Mouse (Mus musculus) heart, adult 2 months (tissue): ENCODE measurements around the gene Csnk1d.

Experiments used
- CTCF ChIP-seq: fragments of 200-600 bp; IDR thresholded peaks from 2 replicates; pipeline ENCODE4 v1.8.1; 2022; ENCODE audit warnings: antibody characterized with exemption, mild to moderate bottlenecking, moderate library complexity
- EP300 ChIP-seq: fragments of 200-500 bp; IDR thresholded peaks from 2 replicates; pipeline ENCODE4 v1.6.1; 2011; ENCODE audit warnings: low read depth, low read length, control low read depth; ENCODE audit not compliant: insufficient read depth

DNA sequence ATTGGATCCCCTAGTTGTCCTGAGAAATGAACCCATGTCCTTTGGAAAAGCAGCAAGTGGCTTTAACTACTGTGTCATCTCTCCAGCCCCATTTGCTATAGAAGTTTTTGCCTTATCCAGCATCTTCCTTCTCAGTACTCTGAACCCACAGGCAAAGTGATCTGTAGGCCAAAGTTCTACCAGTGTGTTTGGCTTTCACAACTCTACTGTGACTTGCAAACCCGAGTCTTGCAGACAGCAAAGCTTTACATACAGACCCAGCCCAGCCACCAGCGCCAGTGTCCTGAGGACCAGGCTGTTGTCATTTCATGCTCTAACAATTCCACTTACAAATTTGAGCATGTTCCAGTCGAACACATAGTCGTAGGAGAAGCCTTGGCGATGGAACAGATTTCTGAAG, 19.9 kb downstream of the Csnk1d start:
- TF ChIP-seq CTCF (no peak), EP300 (no peak)
